Mouse (Mus musculus) kidney, adult 8-10 months (tissue): ENCODE data around the gene Polr3h.

Experiments used
- DNase-seq, 2 experiments: peaks; one replicate each; pipeline ENCODE4 v3.0.0; 2022

The Polr3h gene

GRCm38 (mm10) chr15:81860471-81861135 lies 65.4 kb downstream of the Polr3h start:
- peak in 1 of 2 experiments; percentile 31 for DNase-seq

- peak; percentile 90 to 96 for DNase-seq
Observed at GRCm38 (mm10) chr15:81859330-81860255, 66.4 kb downstream of the Polr3h start.

- DNase-seq, result peak; percentile 67 to 77
Observed at GRCm38 (mm10) chr15:81858517-81859329, 67.3 kb downstream of the Polr3h start, which contains the start of gene Tob2. TSS of gene Tob2 (minus strand) at chr15:81858796.

- peak; percentile 92 to 94 for DNase-seq
Observed at GRCm38 (mm10) chr15:81858138-81858516, 67.9 kb downstream of the Polr3h start.

GRCm38 (mm10) chr15:81857724-81858116 lies 68.3 kb downstream of the Polr3h start:
- no peak for DNase-seq

- no peak for DNase-seq
Observed at GRCm38 (mm10) chr15:81856938-81857723, 68.9 kb downstream of the Polr3h start.

GRCm38 (mm10) chr15:81856030-81856790 lies 69.8 kb downstream of the Polr3h start:
- peak; percentile 91 for DNase-seq

- DNase-seq, result no peak
Observed at GRCm38 (mm10) chr15:81853081-81853480, 73.0 kb downstream of the Polr3h start.

- no peak for DNase-seq
Observed at GRCm38 (mm10) chr15:81852411-81853000, 73.5 kb downstream of the Polr3h start.

GRCm38 (mm10) chr15:81851375-81851774 lies 74.7 kb downstream of the Polr3h start:
- no peak for DNase-seq

- no peak for DNase-seq
Observed at GRCm38 (mm10) chr15:81850718-81851117, 75.3 kb downstream of the Polr3h start.

GRCm38 (mm10) chr15:81849104-81849503 lies 76.9 kb downstream of the Polr3h start:
- DNase-seq, result no peak

GRCm38 (mm10) chr15:81848301-81848700 lies 77.7 kb downstream of the Polr3h start:
- DNase-seq, result peak in 1 of 2 experiments; percentile 74

- no peak for DNase-seq
Observed at GRCm38 (mm10) chr15:81847861-81848260, 78.2 kb downstream of the Polr3h start.

- no peak for DNase-seq
Observed at GRCm38 (mm10) chr15:81847161-81847560, 78.9 kb downstream of the Polr3h start.

- DNase-seq, result no peak
Observed at GRCm38 (mm10) chr15:81846755-81847154, 79.3 kb downstream of the Polr3h start.

- peak; percentile 83 to 85 for DNase-seq
Observed at GRCm38 (mm10) chr15:81845724-81846123, 80.3 kb downstream of the Polr3h start.

GRCm38 (mm10) chr15:81845033-81845625 lies 80.9 kb downstream of the Polr3h start:
- DNase-seq, result no peak

GRCm38 (mm10) chr15:81842275-81842674 lies 83.8 kb downstream of the Polr3h start:
- DNase-seq, result no peak

GRCm38 (mm10) chr15:81840306-81840705 lies 85.7 kb downstream of the Polr3h start:
- DNase-seq, result no peak
